Mouse (Mus musculus) Patski (cell line): ENCODE measurements around the gene Gm14214. TPM values are rescaled to one million over a fixed set of nuclear protein-coding genes. Genes with fewer than 3 reads are reported as not detected.
A peak's percentile ranks its signal among the peaks of the same experiment; 100 is the strongest.

Experiments
- ATAC-seq: fragments of 100-300 bp; one replicate; pipeline ENCODE4 v1.8.0; 2021
- CTCF ChIA-PET: fragments of 350-600 bp; sonication (Branson Sonifier 250); formaldehyde crosslinking; loops from one replicate; lab custom pipeline; 2022; ENCODE audit warnings: inconsistent platforms; lab: Charles Lee
- POLR2A ChIA-PET: fragments of 350-600 bp; sonication (Branson Sonifier 250); formaldehyde crosslinking; loops from one replicate; lab custom pipeline; 2022; ENCODE audit warnings: antibody characterized with exemption, inconsistent platforms; lab: Charles Lee
- DNase-seq: peaks from one replicate; pipeline ENCODE4 v3.0.0-alpha.2; 2011; ENCODE audit warnings: low read depth, low spot score
- H3K27me3 ChIP-seq: fragments of 371-371 bp; one replicate; pipeline ENCODE4 v1.5.1; 2021
- CTCF ChIP-seq: fragments of 100-300 bp; IDR thresholded peaks from one replicate; pipeline ENCODE4 v1.5.1; 2021
- in situ Hi-C: fragments of 300-500 bp; cut with MboI; formaldehyde crosslinking; loops from 3 replicates; pipeline ENCODE4 v1.11.1; 2018; ENCODE audit warnings: low pct_unique_long_range_greater_than_20kb, mixed read lengths
- polyA plus RNA-seq: library from polyadenylated mRNA; unstranded; gene quantifications from one replicate; pipeline ENCODE4 v1.2.3, GENCODE M21; 2021

Gene Gm14214
- polyA plus RNA-seq, 1 experiment from 2014 or later, result not detected

- ChIA-PET CTCF (no interaction called here), POLR2A (no interaction called here)
- DNase-seq, result no peak
- ATAC-seq, result no peak
- TF ChIP-seq CTCF, result no peak
- H3K27me3 ChIP-seq, result no peaks in the 10 kb centered on the region
- in situ Hi-C loops, result no loop called here
Measured at GRCm38 (mm10) chr2:154754068-154754560, 15.7 kb downstream of the Gm14214 start.

GRCm38 (mm10) chr2:154751924-154752323 is 17.9 kb downstream of the Gm14214 start:
- ATAC-seq (no peak), DNase-seq (no peak)
- CTCF ChIA-PET, result no interaction called here
- POLR2A ChIA-PET, result no interaction called here
- no peak for TF ChIP-seq CTCF
- in situ Hi-C loops, result no loop called here
- no peaks in the 10 kb centered on the region for H3K27me3 ChIP-seq

GRCm38 (mm10) chr2:154749046-154750036 is 20.5 kb downstream of the Gm14214 start:
- H3K27me3 ChIP-seq, result no peaks in the 10 kb centered on the region
- TF ChIP-seq CTCF, result no peak
- in situ Hi-C loops, result no loop called here
- CTCF ChIA-PET, result interaction anchor here (1.4 kb wide), 1 partner anchor 36 kb away, joined by 3 read pairs; no protein-coding TSS in a partner anchor
- POLR2A ChIA-PET, result interaction anchor here (0.6 kb wide), 1 partner anchor 13 kb away, joined by 3 read pairs; no protein-coding TSS in a partner anchor
- no peak for DNase-seq
- no peak for ATAC-seq

- ChIA-PET CTCF (interaction anchor here (1.4 kb wide), 1 partner anchor 36 kb away, joined by 3 read pairs; no protein-coding TSS in a partner anchor), POLR2A (no interaction called here)
- H3K27me3 ChIP-seq, result no peaks in the 10 kb centered on the region
- in situ Hi-C loops, result no loop called here
- DNase-seq, result no peak
- no peak for TF ChIP-seq CTCF
- no peak for ATAC-seq
Measured at GRCm38 (mm10) chr2:154748383-154748782, 21.4 kb downstream of the Gm14214 start.

- POLR2A ChIA-PET, result no interaction called here
- no peaks in the 10 kb centered on the region for H3K27me3 ChIP-seq
Measured at GRCm38 (mm10) chr2:154743915-154744314, 25.9 kb downstream of the Gm14214 start.

GRCm38 (mm10) chr2:154742911-154743819 is 26.7 kb downstream of the Gm14214 start:
- H3K27me3 ChIP-seq, result no peaks in the 10 kb centered on the region
- ATAC-seq (peak; percentile 50), DNase-seq (peak; percentile 72)
- POLR2A ChIA-PET, result no interaction called here
- in situ Hi-C loops, result no loop called here
- no peak for TF ChIP-seq CTCF
- CTCF ChIA-PET, result interaction anchor here (1.1 to 1.2 kb wide), 2 partner anchors 13 to 41 kb away, joined by 3 to 4 read pairs; no protein-coding TSS in a partner anchor

More at GRCm38 (mm10) chr2:154743915-154744314, 25.9 kb downstream of the Gm14214 start:
- ATAC-seq (no peak), DNase-seq (no peak)
- CTCF ChIA-PET, result interaction anchor here (1.1 to 1.2 kb wide), 2 partner anchors 12 to 42 kb away, joined by 3 to 4 read pairs; no protein-coding TSS in a partner anchor
- in situ Hi-C loops, result no loop called here
- no peak for TF ChIP-seq CTCF

- no peak for ATAC-seq
- in situ Hi-C loops, result no loop called here
- no peaks in the 10 kb centered on the region for H3K27me3 ChIP-seq
- no peak for DNase-seq
- ChIA-PET CTCF (interaction anchor here (1.2 kb wide), 1 partner anchor 8 kb away, joined by 4 read pairs; no protein-coding TSS in a partner anchor), POLR2A (interaction anchor here (0.8 kb wide), 1 partner anchor 17 kb away, joined by 3 read pairs; no protein-coding TSS in a partner anchor)
- no peak for TF ChIP-seq CTCF
Measured at GRCm38 (mm10) chr2:154738621-154739020, 31.2 kb downstream of the Gm14214 start.

- TF ChIP-seq CTCF, result no peak
- POLR2A ChIA-PET, result no interaction called here
- no peak for ATAC-seq
- CTCF ChIA-PET, result interaction anchor here (2.3 kb wide), 1 partner anchor 23 kb away, joined by 11 read pairs; no protein-coding TSS in a partner anchor
- in situ Hi-C loops, result no loop called here
- no peaks in the 10 kb centered on the region for H3K27me3 ChIP-seq
- DNase-seq, result peak; percentile 48
Measured at GRCm38 (mm10) chr2:154735986-154736385, 33.8 kb downstream of the Gm14214 start.

- DNase-seq (no peak), ATAC-seq (no peak)
- CTCF ChIA-PET, result interaction anchor here (1.5 to 2.3 kb wide), 2 partner anchors 22 to 59 kb away, joined by 3 to 11 read pairs; no protein-coding TSS in a partner anchor
- no peak for TF ChIP-seq CTCF
- no peaks in the 10 kb centered on the region for H3K27me3 ChIP-seq
- POLR2A ChIA-PET, result no interaction called here
- in situ Hi-C loops, result no loop called here
Measured at GRCm38 (mm10) chr2:154735416-154735815, 34.4 kb downstream of the Gm14214 start.
